ENCODE assay signal across 19 mouse cellular contexts in the genomic region with DNA sequence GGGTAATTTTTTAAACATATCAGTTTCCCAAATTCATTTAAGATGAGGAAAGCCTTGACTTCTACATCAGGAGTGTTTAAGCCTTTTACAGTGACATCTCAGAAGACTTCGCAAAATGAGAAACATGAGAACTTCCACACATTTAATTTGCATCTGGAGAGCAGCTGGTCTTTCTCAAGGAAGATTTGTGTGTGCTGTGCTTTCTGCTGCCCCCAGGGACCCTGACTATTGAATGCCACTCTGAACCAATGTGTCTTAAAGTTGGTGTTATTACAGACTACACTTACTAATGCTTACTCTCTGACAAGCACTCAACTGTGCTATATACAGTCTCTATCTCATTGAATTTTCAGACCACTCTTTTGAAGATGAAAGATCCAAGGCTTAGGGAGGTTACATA.
DNase-seq lines count a peak whose midpoint lies in the region; ATAC-seq and TF ChIP-seq lines count a peak whose summit lies in the region.
"Had no signal": no experiment of that assay in that cellular context is flagged by ENCODE, and none has a peak within 500 bp of the region (broad histone marks: within the 10 kb centered on the region; RNA-seq: fewer than 3 reads in every experiment).

No protein-coding gene starts in this region.

- ATAC-seq in stomach, embryonic 14.5 days (ENCODE audit: insufficient number of reproducible peaks, insufficient read depth, low FRiP score, low read depth), result no peak
- no peak for ATAC-seq in stomach, postnatal 0 days (ENCODE audit: low FRiP score, low TSS enrichment)
- ATAC-seq: intestine, embryonic 15.5 days; Patski had no signal

- TF ChIP-seq CTCF in stomach, postnatal 0 days (IDR thresholded peaks at IDR 0.05; ENCODE audit: low read depth), result no peak
- TF ChIP-seq CTCF in embryonic fibroblast, embryonic 13.5 days (IDR thresholded peaks at IDR 0.05; ENCODE audit: borderline replicate concordance, insufficient read depth, low read length), result no peak
- no peak for TF ChIP-seq CTCF in lung, adult 2 months (IDR thresholded peaks at IDR 0.05; ENCODE audit: insufficient read depth, low read length)

- no peak for TF ChIP-seq EP300 in stomach, postnatal 0 days (optimal IDR thresholded peaks at IDR 0.05)

- no peaks in the 10 kb centered on the region for H3K27me3 ChIP-seq in stomach, embryonic 14.5 days (ENCODE audit: control insufficient read depth, insufficient read depth, low read length)
- no peaks in the 10 kb centered on the region for H3K27me3 ChIP-seq in stomach, postnatal 0 days (ENCODE audit: control insufficient read depth, insufficient read depth, low read length)
- H3K27me3 ChIP-seq in heart, embryonic 10.5 days (ENCODE audit: insufficient read depth, poor library complexity, severe bottlenecking), result no peaks in the 10 kb centered on the region
- H3K27me3 ChIP-seq: forebrain, embryonic 12.5 days; intestine, embryonic 15.5 days; Patski had no signal

- no peaks in the 10 kb centered on the region for H3K4me1 ChIP-seq in stomach, embryonic 14.5 days (ENCODE audit: control insufficient read depth, insufficient read depth, low read length)
- no peaks in the 10 kb centered on the region for H3K4me1 ChIP-seq in stomach, postnatal 0 days (replicated peaks; ENCODE audit: control insufficient read depth, insufficient read depth)
- H3K4me1 ChIP-seq in embryonic fibroblast, embryonic 13.5 days (ENCODE audit: control insufficient read depth, insufficient read depth, low read length), result peaks cover 4% of the 10 kb centered on the region
- H3K4me1 ChIP-seq in lung, adult 2 months (ENCODE audit: control insufficient read depth, insufficient read depth, low read length), result no peaks in the 10 kb centered on the region
- H3K4me1 ChIP-seq in heart, embryonic 10.5 days, result no peaks in the 10 kb centered on the region
- H3K4me1 ChIP-seq: forebrain, embryonic 12.5 days; intestine, embryonic 15.5 days; midbrain, embryonic 10.5 days had no signal

- no peaks in the 10 kb centered on the region for H3K9me3 ChIP-seq in stomach, embryonic 14.5 days (ENCODE audit: control insufficient read depth, low read depth, low read length)
- H3K9me3 ChIP-seq in stomach, postnatal 0 days (ENCODE audit: control insufficient read depth, low read length), result no peaks in the 10 kb centered on the region
- no peaks in the 10 kb centered on the region for H3K9me3 ChIP-seq in heart, embryonic 10.5 days
- H3K9me3 ChIP-seq: forebrain, embryonic 12.5 days; intestine, embryonic 15.5 days; midbrain, embryonic 10.5 days had no signal

- no peak overlapping the region for H3K4me2 ChIP-seq in stomach, embryonic 14.5 days (replicated peaks; ENCODE audit: low read depth, low read length)
- H3K4me2 ChIP-seq in stomach, postnatal 0 days (replicated peaks; ENCODE audit: low read depth), result no peak overlapping the region
- H3K4me2 ChIP-seq: forebrain, embryonic 12.5 days; heart, embryonic 11.5 days; hindbrain, embryonic 14.5 days; intestine, embryonic 15.5 days had no signal

- peak overlapping the region; percentile 39; the same call in 1 of the 2 replicates for H3K27ac ChIP-seq in stomach, embryonic 14.5 days (ENCODE audit: low read length)
- no peak overlapping the region for H3K27ac ChIP-seq in stomach, postnatal 0 days (replicated peaks)
- peak overlapping the region; percentile 56 for H3K27ac ChIP-seq in embryonic fibroblast, embryonic 13.5 days (ENCODE audit: insufficient read depth, low read length)
- H3K27ac ChIP-seq in heart, embryonic 10.5 days, result no peak overlapping the region
- H3K27ac ChIP-seq: forebrain, embryonic 12.5 days; hindbrain, embryonic 14.5 days; intestine, embryonic 15.5 days; kidney, postnatal 0 days; midbrain, embryonic 10.5 days had no signal

- H3K9ac ChIP-seq in stomach, embryonic 14.5 days (replicated peaks; ENCODE audit: low read depth, low read length), result no peak overlapping the region
- H3K9ac ChIP-seq in stomach, postnatal 0 days (ENCODE audit: low read length), result no peak overlapping the region
- H3K9ac ChIP-seq: forebrain, embryonic 12.5 days; hindbrain, embryonic 14.5 days; intestine, embryonic 15.5 days had no signal

- no peak for TF ChIP-seq POLR2A in embryonic fibroblast, embryonic 13.5 days (IDR thresholded peaks at IDR 0.05; ENCODE audit: low read depth, low read length)
- TF ChIP-seq POLR2A in lung, adult 2 months (IDR thresholded peaks at IDR 0.05; ENCODE audit: borderline replicate concordance, extremely low read depth, low read depth, low read length), result no peak

- no peak overlapping the region for H3K4me3 ChIP-seq in stomach, embryonic 14.5 days (ENCODE audit: low read depth, low read length)
- no peak overlapping the region for H3K4me3 ChIP-seq in stomach, postnatal 0 days (ENCODE audit: low read depth, low read length)
- no peak overlapping the region for H3K4me3 ChIP-seq in embryonic fibroblast, embryonic 13.5 days (ENCODE audit: insufficient read depth, low read length)
- no peak overlapping the region for H3K4me3 ChIP-seq in lung, adult 2 months (replicated peaks; ENCODE audit: extremely low read depth, low read depth, low read length)
- H3K4me3 ChIP-seq in heart, embryonic 10.5 days, result no peak overlapping the region
- H3K4me3 ChIP-seq: forebrain, embryonic 12.5 days; intestine, embryonic 15.5 days; midbrain, embryonic 10.5 days had no signal

- DNase-seq in stomach, postnatal 0 days (ENCODE audit: low spot score), result no peak
- DNase-seq in embryo, embryonic 9.5 days (ENCODE audit: extremely low spot score), result peak; percentile 8
- no peak for DNase-seq in cerebellum, postnatal 14 days
- DNase-seq in lung, adult 2 months, result no peak
- no peak for DNase-seq in heart, embryonic 10.5 days (ENCODE audit: low spot score)
- DNase-seq: adrenal gland, adult 8-10 months; cerebellum, adult 8-10 months; heart, postnatal 10 days; lung, adult 18-20 months; retina, postnatal 1 day had no signal

- H3K36me3 ChIP-seq in stomach, embryonic 14.5 days (ENCODE audit: control insufficient read depth, insufficient read depth, low read length), result no peaks in the 10 kb centered on the region
- H3K36me3 ChIP-seq in stomach, postnatal 0 days (ENCODE audit: control insufficient read depth, insufficient read depth, low read length), result no peaks in the 10 kb centered on the region
- H3K36me3 ChIP-seq in heart, embryonic 10.5 days, result no peaks in the 10 kb centered on the region
- H3K36me3 ChIP-seq: forebrain, embryonic 12.5 days; intestine, embryonic 15.5 days; midbrain, embryonic 10.5 days had no signal

- WGBS in stomach, embryonic 14.5 days, result 53% methylated on average over 1 of the region's 1 CpGs
- WGBS in stomach, postnatal 0 days, result 66% methylated on average over 1 of the region's 1 CpGs
- whole genome bisulfite sequencing in lung, adult 2 months, result 91% methylated on average over 1 of the region's 1 CpGs
- 68% methylated on average over 1 of the region's 1 CpGs for WGBS in heart, embryonic 10.5 days

Comparison
In these comparisons a context has a peak if more than half of its experiments do, and no peak if none do; other contexts are left out.
1. H3K27ac ChIP-seq: peak in stomach, embryonic 14.5 days (single experiment) and embryonic fibroblast, embryonic 13.5 days (single experiment); none in stomach, postnatal 0 days (single experiment) and heart, embryonic 10.5 days (single experiment).